Mouse (Mus musculus) ES-Bruce4 (cell line): ENCODE data around the gene Srrd.

Experiments used
- CTCF ChIP-seq: IDR thresholded peaks from one replicate; pipeline ENCODE4 v1.8.1; 2011; ENCODE audit warnings: low read depth, low read length
- POLR2A ChIP-seq: IDR thresholded peaks from one replicate; pipeline ENCODE4 v1.8.1; 2011; ENCODE audit warnings: low read length; ENCODE audit not compliant: insufficient read depth

DNA sequence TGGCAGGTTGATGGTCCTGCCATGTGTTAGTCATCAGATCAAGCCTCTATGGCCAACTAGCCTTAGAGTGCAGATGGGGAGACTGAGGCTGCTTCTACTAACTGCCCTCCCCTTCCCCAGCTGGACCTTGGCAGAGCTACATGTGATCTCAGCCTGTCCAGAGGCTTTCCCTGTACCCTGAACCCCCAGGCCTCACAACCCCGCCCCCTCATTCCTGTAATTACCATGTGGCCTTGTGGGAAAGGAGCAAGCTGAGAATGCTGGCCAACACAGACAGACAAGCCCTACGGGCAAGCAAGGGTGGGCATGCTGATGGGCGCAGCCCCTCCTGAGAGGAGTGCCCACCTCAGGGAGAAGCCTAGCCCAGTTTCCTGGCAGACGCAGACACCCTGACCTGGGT is 48.1 kb downstream of the Srrd start:
- no peak for TF ChIP-seq POLR2A
- no peak for TF ChIP-seq CTCF
